Mouse (Mus musculus): ENCODE results near the gene Ppdpf.
A peak's percentile ranks its signal among the peaks of the same experiment; 100 is the strongest.

The Ppdpf gene

DNA sequence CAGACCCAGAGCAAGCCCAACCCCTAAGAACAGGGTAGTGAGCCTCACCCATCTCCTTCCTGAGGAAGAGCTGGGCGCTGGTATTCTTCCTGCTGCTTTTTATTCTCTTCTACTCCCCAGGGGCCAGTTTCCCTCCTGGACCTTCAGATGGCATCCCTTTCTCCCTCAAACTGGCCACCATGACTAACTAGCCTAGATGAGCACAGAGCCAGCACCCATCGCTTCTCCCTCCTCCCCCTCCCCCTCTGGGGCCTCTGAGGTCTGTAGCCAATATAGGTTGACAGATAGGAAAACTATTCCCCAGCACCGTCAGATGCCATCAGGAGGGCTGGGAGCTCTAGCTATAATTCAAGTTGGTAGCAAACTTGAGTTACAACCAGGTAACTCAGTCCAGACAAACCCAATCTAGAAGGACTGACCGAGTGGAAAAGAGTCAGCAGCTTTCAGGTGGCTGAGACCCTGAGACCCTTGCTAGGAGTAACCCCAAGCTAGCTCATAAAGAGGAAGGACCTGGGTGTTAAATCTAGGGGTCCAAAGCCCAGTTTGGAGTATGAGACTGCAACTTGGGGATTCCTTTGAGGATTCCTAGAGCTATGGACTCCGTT, 31.9 kb downstream of the Ppdpf start:
- DNase-seq (ENCODE audit: low spot score in 2 of 2) = no peak

DNA sequence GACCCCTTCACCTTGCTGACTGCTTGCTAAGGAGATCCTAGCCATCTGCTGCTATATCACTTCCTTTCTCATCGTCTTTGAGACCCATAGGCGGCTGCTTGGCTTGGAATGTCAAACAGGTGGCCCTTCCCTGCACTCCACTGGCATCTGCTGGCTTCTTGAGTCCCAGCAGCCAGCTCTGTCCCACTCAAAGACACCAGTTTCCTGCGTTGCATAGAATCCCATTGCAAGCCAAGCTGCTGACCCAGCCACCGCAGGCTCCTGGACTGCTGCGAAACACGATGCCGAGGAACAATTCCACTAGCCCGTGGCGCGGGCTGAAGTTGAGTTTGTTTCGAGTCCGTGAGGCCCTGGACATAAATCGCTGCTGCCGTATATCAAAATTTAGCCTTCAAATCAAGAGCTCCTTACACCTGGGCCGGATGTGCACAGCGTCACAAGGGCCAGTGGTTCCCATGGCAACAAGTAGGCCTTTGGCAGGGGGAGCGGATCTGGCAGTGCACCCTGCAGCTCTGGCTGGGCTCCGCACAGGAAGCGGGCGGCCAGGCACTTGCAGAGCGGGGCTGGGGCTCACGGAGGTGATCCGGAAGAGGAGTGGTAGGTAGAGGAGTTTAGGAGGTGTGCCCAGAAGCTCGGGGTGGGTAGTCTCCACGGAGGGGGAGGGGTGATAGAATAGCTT, 32.6 kb downstream of the Ppdpf start, which contains the start of gene Fndc11:
Gene Fndc11 (plus strand): TSS at position 476 of the 679 bp plus-strand sequence.
- DNase-seq (ENCODE audit: low spot score in 2 of 2) = peak; percentile 50 to 75

DNA sequence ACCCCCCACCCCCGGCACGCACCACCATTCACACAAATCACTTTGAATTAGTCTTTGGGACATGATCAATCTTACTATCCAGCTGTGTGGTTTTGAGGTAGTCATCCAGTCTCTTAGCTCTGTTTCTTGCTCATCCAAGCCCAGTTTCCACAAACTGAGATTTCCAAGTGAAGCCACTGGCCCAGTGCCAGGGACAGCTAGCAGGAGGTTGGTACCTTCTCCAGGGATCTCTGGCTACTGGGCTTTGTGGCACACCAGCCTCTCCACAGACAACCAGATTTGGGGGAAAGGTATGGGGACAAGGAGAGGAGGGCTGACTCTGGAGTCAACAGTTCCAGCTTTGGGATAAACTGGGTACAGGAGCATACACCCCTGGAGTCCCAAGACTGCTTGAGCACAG, 33.3 kb downstream of the Ppdpf start:
- DNase-seq (ENCODE audit: low spot score in 2 of 2) = no peak

DNA sequence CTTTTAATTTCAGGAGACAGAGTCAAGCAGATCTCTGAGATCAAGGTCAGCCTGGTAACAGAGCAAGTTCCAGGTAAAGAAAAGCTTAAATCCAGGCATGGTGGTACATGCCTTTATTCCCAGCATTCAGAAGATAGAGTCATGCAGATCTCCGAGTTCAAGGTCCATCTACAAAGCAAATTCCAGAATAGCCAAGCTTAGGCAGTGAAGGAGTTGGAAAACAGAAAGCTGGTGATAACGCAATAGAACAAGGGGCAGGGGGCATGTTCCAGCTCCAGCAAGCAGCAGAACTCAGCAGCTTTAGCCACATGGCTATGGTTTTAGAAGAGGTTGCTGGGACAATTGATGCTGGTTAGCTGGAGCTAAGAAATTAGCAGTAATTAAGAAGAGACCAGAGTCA, 37.9 kb downstream of the Ppdpf start:
- no peak for DNase-seq (ENCODE audit: low spot score in 2 of 2)

DNA sequence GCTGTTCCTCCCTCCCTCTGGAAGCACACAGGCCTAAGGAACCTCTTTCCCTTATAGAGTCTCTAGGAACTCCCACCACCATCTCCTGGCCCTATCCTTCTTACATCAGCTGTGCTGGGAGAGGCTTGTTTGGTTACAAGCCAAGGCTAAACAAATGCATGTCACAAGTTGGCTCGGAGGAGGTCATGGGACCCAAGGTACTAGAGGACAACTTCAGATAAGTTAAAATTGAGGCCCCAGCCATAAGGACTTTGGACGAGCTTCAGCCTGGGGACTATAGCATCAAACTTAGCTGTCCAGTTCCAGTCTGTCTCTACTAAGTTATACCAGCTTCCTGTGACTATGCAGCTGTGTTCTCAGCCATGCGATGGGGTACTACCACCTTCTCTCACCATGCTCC, 40.1 kb downstream of the Ppdpf start:
- DNase-seq (ENCODE audit: low spot score in 2 of 2) = no peak

DNA sequence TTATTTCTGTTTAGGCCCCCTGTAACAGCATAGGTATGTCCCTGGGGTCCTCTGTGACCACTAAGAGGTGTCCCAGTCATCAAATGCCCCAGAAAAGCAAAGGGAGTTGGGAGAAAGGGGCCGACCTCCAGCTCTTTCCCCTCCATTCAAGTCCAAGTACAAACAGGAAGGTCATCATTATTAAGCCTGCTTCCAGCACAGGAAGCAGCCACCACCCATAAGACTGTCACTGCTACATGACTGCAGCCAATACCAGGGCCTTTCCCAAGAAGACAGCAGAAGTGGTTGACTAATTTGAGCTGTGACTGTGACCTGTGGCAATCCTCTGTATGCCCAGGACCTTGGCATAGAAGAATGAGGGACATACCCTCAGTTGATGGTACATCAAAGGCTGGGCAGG, 41.3 kb downstream of the Ppdpf start:
- DNase-seq (ENCODE audit: low spot score in 2 of 2) = no peak

DNA sequence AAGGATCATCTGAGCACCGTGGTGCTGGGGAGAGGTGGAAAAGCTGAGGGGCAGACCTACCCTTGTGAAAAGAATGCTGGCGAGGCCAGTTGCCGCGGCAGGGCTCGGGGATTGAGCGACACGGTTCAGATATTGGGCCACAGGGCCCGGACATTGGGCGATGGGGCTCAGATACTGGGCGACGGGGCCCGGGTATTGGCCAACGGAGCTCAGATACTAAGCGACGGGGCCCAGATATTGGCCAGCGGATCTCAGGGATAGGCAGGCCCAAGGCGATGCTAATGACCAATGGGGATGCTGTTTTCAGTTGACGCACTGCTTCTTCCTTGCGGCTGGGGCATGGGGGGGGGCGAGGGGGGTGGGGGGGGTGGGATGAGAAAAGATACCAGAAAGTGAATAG, 44.1 kb downstream of the Ppdpf start:
- DNase-seq (ENCODE audit: low spot score in 2 of 2) = no peak

DNA sequence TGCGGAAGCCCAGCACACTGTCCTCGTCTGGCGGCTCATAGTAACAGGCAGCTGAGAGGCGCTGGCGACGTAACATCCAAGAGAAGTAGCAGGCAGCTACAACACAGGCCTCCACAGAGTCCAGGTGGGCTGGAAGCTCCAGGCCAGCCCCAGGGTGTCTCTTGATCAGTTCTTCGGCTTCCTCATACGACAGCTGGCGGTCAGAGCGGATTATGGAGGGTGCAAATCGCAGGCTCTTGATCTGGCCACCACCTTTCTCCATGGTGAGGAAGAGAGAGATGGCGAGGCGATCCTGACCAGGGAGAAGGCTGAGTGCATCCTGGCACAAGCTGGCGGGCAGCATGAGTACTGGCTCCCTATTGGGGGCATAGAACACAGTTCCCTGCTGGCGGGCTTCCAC, 46.4 kb downstream of the Ppdpf start:
- DNase-seq (ENCODE audit: low spot score in 2 of 2) = no peak

DNA sequence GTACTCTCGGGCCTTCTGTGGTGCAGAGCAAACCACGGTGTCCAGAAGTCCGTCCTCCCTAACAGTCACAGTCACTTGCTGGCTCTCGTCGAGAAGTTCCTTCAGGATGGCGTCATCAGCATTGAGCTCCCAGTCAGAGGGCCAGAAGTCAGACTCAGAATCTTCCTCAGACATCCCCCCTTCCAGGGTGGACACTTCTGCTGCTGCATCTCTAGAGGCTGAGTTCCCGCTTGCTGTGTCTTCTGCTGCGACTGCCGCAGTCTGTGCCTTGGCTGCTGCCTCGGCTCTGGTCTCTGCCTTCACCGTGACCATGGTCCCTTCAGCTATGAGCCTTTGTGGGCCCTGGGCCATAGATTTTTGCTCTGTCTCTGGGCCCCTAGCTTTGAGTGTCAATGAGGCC, 47.6 kb downstream of the Ppdpf start:
- no peak for DNase-seq (ENCODE audit: low spot score in 2 of 2)

DNA sequence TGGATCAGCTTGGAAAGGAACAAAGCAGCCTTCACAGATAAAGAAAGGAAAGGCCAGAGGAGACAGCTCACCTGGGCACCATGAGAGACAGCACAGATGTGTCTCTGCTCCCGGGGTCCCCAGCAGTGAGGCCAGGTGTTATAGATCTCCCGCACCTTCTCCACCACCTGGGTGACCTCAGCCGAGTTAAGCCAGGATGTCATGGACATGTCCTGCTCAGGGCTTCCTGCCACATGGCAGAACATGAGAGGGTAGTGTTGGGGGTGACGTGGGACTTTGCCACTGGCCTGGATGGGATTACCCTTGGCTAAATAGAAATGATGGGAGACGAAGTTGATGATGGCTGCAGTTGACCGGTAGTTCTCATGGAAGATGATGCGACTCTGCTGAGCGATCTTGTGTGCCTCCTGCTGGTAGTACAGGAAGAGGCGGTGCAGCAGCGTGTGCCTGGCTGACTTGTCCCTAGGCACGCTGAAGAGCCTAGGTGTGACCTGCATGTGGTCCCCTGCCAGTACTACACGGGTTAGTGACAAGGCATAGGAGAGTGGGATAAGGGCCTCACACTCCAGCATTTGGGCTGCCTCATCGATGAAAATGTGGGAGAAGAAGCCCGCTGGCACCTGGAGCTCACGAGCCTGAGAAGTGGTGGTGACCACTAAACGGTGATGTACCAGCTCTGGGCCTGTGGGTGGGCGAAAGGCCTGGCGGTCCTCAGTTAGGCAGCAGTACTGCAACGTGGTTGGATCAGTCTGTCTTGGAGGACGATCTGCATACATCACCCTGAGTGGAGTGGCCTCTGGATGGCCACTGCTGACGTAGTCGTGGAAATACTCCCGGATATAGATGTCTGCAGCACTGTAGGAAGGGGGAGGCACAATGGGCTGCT, 48.9 kb downstream of the Ppdpf start:
- no peak for DNase-seq (ENCODE audit: low spot score in 2 of 2)

DNA sequence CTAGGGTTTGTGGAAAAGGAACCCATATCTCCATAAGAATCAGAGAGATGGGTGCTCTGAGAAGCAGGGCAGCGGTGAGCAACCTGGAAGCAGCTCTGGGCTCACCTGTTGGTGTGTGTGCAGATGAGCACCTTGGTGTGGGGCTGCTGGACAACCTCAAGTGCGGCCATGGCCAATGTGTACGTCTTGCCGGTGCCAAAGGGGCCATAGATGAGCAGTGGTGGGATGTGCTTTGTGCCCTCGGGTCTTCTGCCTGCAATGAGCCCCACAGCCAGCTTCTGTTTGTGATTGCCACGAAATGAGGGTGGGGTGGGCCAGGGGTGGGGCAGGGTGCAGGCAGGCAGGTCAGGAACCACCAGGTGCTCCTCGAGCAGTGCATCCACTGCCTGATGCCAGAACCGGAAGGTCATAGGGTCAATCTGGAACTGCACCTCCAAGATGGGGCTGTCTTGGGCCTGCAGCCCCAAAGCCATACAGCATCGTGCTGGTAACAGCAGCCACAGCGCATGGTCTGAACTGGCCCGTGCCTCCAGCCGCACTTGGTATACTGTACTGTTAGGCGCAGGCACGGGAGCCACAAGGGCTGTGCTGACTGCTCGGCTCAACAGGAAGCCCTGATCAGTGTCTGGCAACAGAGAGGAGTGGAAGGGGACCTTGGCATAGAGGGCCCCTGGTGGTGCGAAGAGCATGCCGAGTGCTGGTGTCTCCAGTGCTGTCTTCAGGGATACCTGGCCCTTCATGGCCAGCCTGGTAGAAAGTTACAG, 50.4 kb downstream of the Ppdpf start:
- no peak for DNase-seq (ENCODE audit: low spot score in 2 of 2)

DNA sequence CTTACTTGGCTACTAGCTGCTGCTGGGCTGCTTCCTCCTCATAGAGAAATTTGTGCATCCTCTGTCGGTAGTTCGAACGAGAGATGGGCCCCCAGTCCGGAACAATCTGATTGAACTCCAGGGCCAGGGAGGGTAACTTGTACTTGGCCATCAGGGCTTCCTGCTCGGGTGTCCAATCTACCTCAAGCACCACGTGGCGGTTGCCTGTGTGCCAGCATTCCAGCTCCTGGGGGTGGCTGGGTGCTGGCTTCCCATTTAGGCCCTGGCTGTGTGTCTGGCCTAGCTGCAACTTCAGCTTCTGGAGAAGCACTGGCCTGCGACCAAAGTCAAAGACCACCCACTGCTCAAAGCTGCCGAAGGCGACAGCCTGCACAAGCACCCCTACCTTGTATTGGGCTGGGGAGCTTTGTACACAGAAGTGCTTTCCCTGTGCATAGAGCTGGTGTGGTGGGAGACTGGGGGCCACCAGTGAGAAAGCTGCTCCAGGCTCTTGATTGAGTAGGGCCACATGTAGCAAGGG, 51.1 kb downstream of the Ppdpf start:
- no peak for DNase-seq (ENCODE audit: low spot score in 2 of 2)

Measured in urinary bladder, postnatal 36 days (tissue).